Mouse (Mus musculus): ENCODE results near the gene Rag1. TPM values are rescaled to one million over a fixed set of nuclear protein-coding genes. Genes with fewer than 3 reads are reported as not detected.

Rag1 gene
- total RNA-seq (2021), result not detected
- long read RNA-seq, experiment 1, result 0 reads
- long read RNA-seq, experiment 2, result 0 reads

GRCm38 (mm10) chr2:101649114-101649671, at the start of gene Rag1, which contains the start of gene B230118H07Rik:
Gene Rag1, minus strand, starts transcription at chr2:101649501.
Gene B230118H07Rik, minus strand, starts transcription at chr2:101649532.
- intact Hi-C loops (cut with DNase I), result no loop called here
- DNase-seq, result no peak
- Histone ChIP-seq H3K4me3 (no peak within 1 kb of the TSS), H3K27ac (no peak within 1 kb of the TSS)
- TF ChIP-seq CTCF (IDR thresholded peaks at IDR 0.05), result no peak

GRCm38 (mm10) chr2:101695584-101695983, 46.3 kb upstream of the Rag1 start:
- Histone ChIP-seq H3K4me3 (no peak overlapping the region), H3K27ac (no peak overlapping the region)
- intact Hi-C loops (cut with DNase I), result no loop called here
- no peak for DNase-seq
- TF ChIP-seq CTCF (IDR thresholded peaks at IDR 0.05), result no peak

DNA sequence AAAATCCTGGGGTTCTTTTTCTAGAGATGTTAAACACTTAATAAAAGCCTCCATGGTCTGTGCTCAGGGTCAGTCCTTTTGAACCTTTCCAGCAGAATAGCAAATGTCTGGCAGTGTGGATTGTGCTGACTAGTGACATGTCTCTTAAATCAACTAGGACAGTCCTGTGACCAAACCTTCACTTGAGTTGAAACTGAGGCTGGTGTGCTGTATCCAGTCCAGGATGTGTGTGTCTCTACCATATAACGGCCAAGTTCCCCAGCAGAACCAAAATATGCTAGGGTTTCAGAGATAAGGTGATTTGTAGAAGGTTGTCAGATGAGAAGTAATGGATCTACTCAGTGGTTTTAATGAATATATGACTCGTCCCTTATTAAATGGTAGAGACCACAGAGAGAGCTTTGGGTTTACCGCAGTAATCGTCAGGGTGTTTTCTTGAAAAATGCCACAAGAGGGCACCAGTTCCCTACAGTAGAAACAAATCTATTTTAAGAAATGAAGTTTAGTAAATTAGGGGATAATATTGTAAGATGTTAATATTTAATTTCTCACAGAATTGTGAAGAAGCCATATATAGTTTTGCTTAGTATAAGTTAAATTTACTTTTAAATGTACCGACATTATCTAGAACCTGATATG, 44.4 kb upstream of the Rag1 start:
- H3K4me3 ChIP-seq, result no peak overlapping the region
- TF ChIP-seq CTCF (IDR thresholded peaks at IDR 0.05), result peak; percentile 75
- no peak overlapping the region for H3K27ac ChIP-seq
- intact Hi-C loops (cut with DNase I), result loop anchor here (2.0 to 5.0 kb wide), 2 partner anchors 135 to 179 kb away; no protein-coding TSS in a partner anchor
- no peak for DNase-seq

DNA sequence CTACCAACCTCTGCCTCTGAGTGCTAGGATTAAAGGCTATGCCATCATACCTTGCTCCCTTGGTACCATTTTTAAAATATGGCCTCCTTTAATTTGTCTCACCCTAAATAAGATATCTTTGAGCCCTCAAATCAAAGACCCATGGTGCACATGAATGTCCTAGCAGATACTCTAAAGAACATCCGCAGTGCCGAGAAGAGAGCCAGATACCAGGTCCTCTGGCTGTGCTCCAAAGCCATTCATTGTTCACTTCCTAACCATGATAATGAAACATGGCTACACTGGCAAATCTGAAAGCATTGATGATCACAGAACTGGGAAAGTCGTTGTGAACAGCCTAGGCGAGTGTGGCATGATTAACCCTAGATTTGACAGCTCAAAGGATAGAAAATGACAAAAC, 43.7 kb upstream of the Rag1 start:
- no peak overlapping the region for H3K4me3 ChIP-seq
- H3K27ac ChIP-seq, result no peak overlapping the region
- DNase-seq, result no peak
- intact Hi-C loops (cut with DNase I), result loop anchor here (2.0 to 5.0 kb wide), 2 partner anchors 136 to 179 kb away; no protein-coding TSS in a partner anchor
- no peak for TF ChIP-seq CTCF (IDR thresholded peaks at IDR 0.05)

DNA sequence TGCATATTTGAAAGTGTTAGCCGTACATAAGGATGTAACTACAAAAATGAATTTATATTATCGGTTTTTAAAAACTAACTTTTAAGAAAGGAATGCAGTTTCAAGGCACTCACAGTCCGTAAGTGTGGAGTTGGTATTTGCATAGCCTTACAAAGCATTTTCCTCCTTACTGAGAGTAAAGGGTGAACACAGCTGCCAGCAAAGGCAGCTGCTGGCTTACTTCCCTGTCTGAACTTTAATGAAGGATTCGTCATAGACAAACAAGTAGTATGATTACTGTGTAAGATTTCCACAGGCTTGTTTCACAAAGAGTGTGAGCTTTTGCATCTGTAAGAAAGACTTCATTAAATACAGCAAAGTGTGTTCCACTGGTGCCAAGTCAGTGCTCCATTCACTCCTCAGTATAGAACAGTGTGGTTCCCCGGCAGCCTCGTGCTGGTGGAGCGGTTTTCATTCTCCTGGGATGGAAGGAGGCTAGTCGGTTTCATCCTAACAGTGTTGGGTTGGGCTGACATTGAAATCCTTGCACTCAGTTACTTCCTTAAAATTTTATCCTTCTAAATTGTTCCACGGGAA, 41.0 kb upstream of the Rag1 start:
- no peak for DNase-seq
- no peak overlapping the region for H3K27ac ChIP-seq
- no peak overlapping the region for H3K4me3 ChIP-seq
- intact Hi-C loops (cut with DNase I), result loop anchor here (5.0 kb wide), 1 partner anchor 182 kb away; no protein-coding TSS in a partner anchor
- TF ChIP-seq CTCF (IDR thresholded peaks at IDR 0.05), result no peak

GRCm38 (mm10) chr2:101688011-101688410, 38.7 kb upstream of the Rag1 start:
- no peak overlapping the region for H3K4me3 ChIP-seq
- H3K27ac ChIP-seq, result no peak overlapping the region
- TF ChIP-seq CTCF (IDR thresholded peaks at IDR 0.05), result no peak
- DNase-seq, result no peak
- intact Hi-C loops (cut with DNase I), result no loop called here

GRCm38 (mm10) chr2:101684421-101684820, 35.1 kb upstream of the Rag1 start:
- Histone ChIP-seq H3K27ac (peak overlapping the region; percentile 61; the same call in 1 of the 2 replicates), H3K4me3 (no peak overlapping the region)
- peak; percentile 81 for DNase-seq
- intact Hi-C loops (cut with DNase I), result no loop called here
- TF ChIP-seq CTCF (IDR thresholded peaks at IDR 0.05), result no peak

GRCm38 (mm10) chr2:101679164-101679784, 30.0 kb upstream of the Rag1 start:
- intact Hi-C loops (cut with DNase I), result no loop called here
- H3K4me3 ChIP-seq, result peak overlapping the region; percentile 99
- H3K27ac ChIP-seq, result peak overlapping the region; percentile 82; the same call in 1 of the 2 replicates
- DNase-seq, result no peak
- TF ChIP-seq CTCF (IDR thresholded peaks at IDR 0.05), result no peak

GRCm38 (mm10) chr2:101678236-101679021, 29.1 kb upstream of the Rag1 start, which contains the start of gene Traf6:
Gene Traf6, plus strand, starts transcription at chr2:101678429.
- H3K4me3 ChIP-seq, result peak within 1 kb of the TSS; percentile 99
- intact Hi-C loops (cut with DNase I), result no loop called here
- TF ChIP-seq CTCF (IDR thresholded peaks at IDR 0.05), result peak; percentile 91
- peak within 1 kb of the TSS; percentile 82 for H3K27ac ChIP-seq
- peak; percentile 93 for DNase-seq

GRCm38 (mm10) chr2:101673547-101673946, 24.2 kb upstream of the Rag1 start:
- TF ChIP-seq CTCF (IDR thresholded peaks at IDR 0.05), result no peak
- no peak overlapping the region for H3K4me3 ChIP-seq
- intact Hi-C loops (cut with DNase I), result no loop called here
- DNase-seq, result no peak
- H3K27ac ChIP-seq, result no peak overlapping the region

- H3K27ac ChIP-seq, result no peak overlapping the region
- no peak for DNase-seq
- no peak for TF ChIP-seq CTCF (IDR thresholded peaks at IDR 0.05)
- no peak overlapping the region for H3K4me3 ChIP-seq
- intact Hi-C loops (cut with DNase I), result no loop called here
These were observed 19.4 kb upstream of the Rag1 start for GRCm38 (mm10) chr2:101668751-101669150.

- DNase-seq, result no peak
- intact Hi-C loops (cut with DNase I), result no loop called here
- no peak overlapping the region for H3K27ac ChIP-seq
- H3K4me3 ChIP-seq, result peak overlapping the region; percentile 25
- TF ChIP-seq CTCF (IDR thresholded peaks at IDR 0.05), result no peak
These were observed 16.4 kb upstream of the Rag1 start for GRCm38 (mm10) chr2:101665703-101666092.

Data from gastrocnemius, adult 2 months (tissue).